Mouse (Mus musculus) liver, embryonic 13.5 days (tissue): Measurements from ENCODE around the gene C2cd2. TPM values are rescaled to one million over a fixed set of nuclear protein-coding genes. Genes with fewer than 3 reads are reported as not detected.

ENCODE experiments used
- microRNA-seq: library from miRNA; unstranded; fragments of <30 nt; microRNA quantifications from one replicate; pipeline ENCODE4, GENCODE M21; 2016
- polyA plus RNA-seq: library from polyadenylated mRNA; unstranded; fragments of >200 nt; fragmentation: Nextera tagmentation; extraction: Ambion mirVana; gene quantifications from 2 replicates; pipeline ENCODE4 v1.2.1, GENCODE M21; 2015

The C2cd2 gene
- polyA plus RNA-seq, 1 experiment from 2014 or later, result 5.0 TPM

Small RNA genes lying within 50 kb of the gene (microRNA-seq; reads per million reads assigned to microRNA genes)
- gene Mir6964, result not detected

Other genes starting within 250 kb of the C2cd2 start
- gene Ripk4, start 198.8 kb downstream of the C2cd2 start, polyA plus RNA-seq, result 2.3 and 2.7 TPM in 2 replicates
- gene Prdm15, start 110.7 kb downstream of the C2cd2 start, polyA plus RNA-seq, result 2.9 and 3.0 TPM in 2 replicates
- 3.3 TPM in 2 replicates for gene Zbtb21, start within 50 bp of the C2cd2 start, polyA plus RNA-seq
- 13.9 and 17.0 TPM in 2 replicates for gene B230307C23Rik, start 34.7 kb upstream of the C2cd2 start, polyA plus RNA-seq
- gene A630089N07Rik, start 119.9 kb upstream of the C2cd2 start, polyA plus RNA-seq, result 10.3 and 13.2 TPM in 2 replicates